Mouse (Mus musculus): ENCODE measurements at regions not wholly inside any gene's neighbourhood (a gene's known extent, or its start where the extent isn't known, plus 50 kb on each side); places are given as distances from the start of the nearest gene placed in this dataset.
A peak's percentile ranks its signal among the peaks of the same experiment; 100 is the strongest.
"Not testable (repeated sequence)": the region's sequence is repeated elsewhere in the genome, so short reads cannot be mapped to it uniquely, and the experiment has no call there.

DNA sequence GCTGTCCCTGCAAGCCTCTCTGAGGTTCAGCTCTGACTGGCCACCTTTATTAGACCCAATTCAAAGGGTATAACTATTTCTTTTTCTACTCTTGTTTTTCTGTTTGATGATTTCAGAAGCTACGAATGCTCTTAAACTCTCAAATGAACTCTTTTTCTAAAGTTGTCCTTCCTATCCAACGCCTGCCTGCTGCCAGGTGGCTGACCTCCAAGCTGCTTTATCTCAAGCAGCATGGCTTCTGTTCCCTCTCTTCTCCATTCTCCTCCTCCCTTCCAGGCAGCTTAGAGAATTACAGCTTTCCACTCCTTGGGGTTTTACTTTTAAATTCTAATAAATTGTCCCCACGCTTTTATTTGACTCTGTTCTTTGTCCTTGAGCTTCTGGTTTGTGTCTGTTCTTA is 196.9 kb upstream of the Irak1bp1 start:
- H3K9me3 ChIP-seq (replicated peaks), result no peaks in the 10 kb centered on the region
- no peaks in the 10 kb centered on the region for H3K36me3 ChIP-seq
- no peak for ATAC-seq (ENCODE audit: low read depth)
- 45% methylated on average over 3 of the region's 3 CpGs for WGBS (ENCODE audit: insufficient replicate concordance)
- H3K4me2 ChIP-seq, result no peak overlapping the region
- H3K27ac ChIP-seq, result no peak overlapping the region
- no peaks in the 10 kb centered on the region for H3K4me1 ChIP-seq (replicated peaks)
- DNase-seq, result no peak
- H3K27me3 ChIP-seq, result no peaks in the 10 kb centered on the region
- H3K9ac ChIP-seq, result no peak overlapping the region
- no peak overlapping the region for H3K4me3 ChIP-seq (replicated peaks)

DNA sequence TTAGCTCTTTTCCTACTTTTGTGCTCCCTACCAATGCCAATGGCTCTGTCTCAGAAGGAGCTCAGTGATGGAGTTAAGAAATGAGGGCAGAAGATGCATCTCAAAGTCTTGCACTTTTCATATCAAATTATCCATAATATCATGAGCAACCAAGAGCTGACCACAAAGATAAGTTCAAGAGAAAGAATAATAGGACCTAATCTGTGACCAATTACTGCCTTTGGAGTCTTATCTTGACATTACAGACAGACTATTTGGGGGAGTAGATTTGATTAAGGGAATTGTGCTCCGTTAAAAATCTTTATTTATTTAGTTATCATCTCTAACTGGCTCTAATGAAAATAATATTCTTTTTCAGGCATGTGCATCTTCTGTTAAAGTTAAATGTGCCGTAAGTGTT is 189.1 kb upstream of the Irak1bp1 start:
- DNase-seq, result no peak
- no peaks in the 10 kb centered on the region for H3K36me3 ChIP-seq
- H3K9ac ChIP-seq, result no peak overlapping the region
- H3K4me1 ChIP-seq (replicated peaks), result no peaks in the 10 kb centered on the region
- H3K27me3 ChIP-seq, result no peaks in the 10 kb centered on the region
- no peak overlapping the region for H3K4me2 ChIP-seq
- ATAC-seq (ENCODE audit: low read depth), result no peak
- H3K4me3 ChIP-seq (replicated peaks), result no peak overlapping the region
- no peaks in the 10 kb centered on the region for H3K9me3 ChIP-seq (replicated peaks)
- H3K27ac ChIP-seq, result no peak overlapping the region
- 40% methylated on average over 2 of the region's 2 CpGs for whole genome bisulfite sequencing (ENCODE audit: insufficient replicate concordance)

- WGBS (ENCODE audit: insufficient replicate concordance), result 7% methylated on average over 1 of the region's 1 CpGs
- no peak overlapping the region for H3K4me2 ChIP-seq
- no peaks in the 10 kb centered on the region for H3K9me3 ChIP-seq (replicated peaks)
- H3K36me3 ChIP-seq, result no peaks in the 10 kb centered on the region
- no peaks in the 10 kb centered on the region for H3K4me1 ChIP-seq (replicated peaks)
- no peak for DNase-seq
- no peak for ATAC-seq (ENCODE audit: low read depth)
- H3K27ac ChIP-seq, result no peak overlapping the region
- no peaks in the 10 kb centered on the region for H3K27me3 ChIP-seq
- no peak overlapping the region for H3K4me3 ChIP-seq (replicated peaks)
- H3K9ac ChIP-seq, result no peak overlapping the region
Measured at GRCm38 (mm10) chr9:82643900-82644299, 185.4 kb upstream of the Irak1bp1 start.

- H3K4me3 ChIP-seq (replicated peaks); DNase-seq; H3K4me1 ChIP-seq (replicated peaks); H3K27me3 ChIP-seq; H3K9ac ChIP-seq; H3K4me2 ChIP-seq; H3K27ac ChIP-seq; H3K36me3 ChIP-seq; ATAC-seq (ENCODE audit: low read depth); H3K9me3 ChIP-seq (replicated peaks): not testable (repeated sequence)
- WGBS (ENCODE audit: insufficient replicate concordance), result 10% methylated on average over 1 of the region's 1 CpGs
Measured at GRCm38 (mm10) chr9:82655511-82655910, 173.8 kb upstream of the Irak1bp1 start.

- H3K9ac ChIP-seq, result no peak overlapping the region
- ATAC-seq (ENCODE audit: low read depth), result no peak
- no peak for DNase-seq
- no peak overlapping the region for H3K4me2 ChIP-seq
- WGBS (ENCODE audit: insufficient replicate concordance), result 83% methylated on average over 1 of the region's 1 CpGs
- no peaks in the 10 kb centered on the region for H3K27me3 ChIP-seq
- H3K27ac ChIP-seq, result no peak overlapping the region
- H3K9me3 ChIP-seq (replicated peaks), result 0 out of 2 replicates have a peak, but pooled peaks cover 2% of the 10 kb centered on the region
- H3K36me3 ChIP-seq, result no peaks in the 10 kb centered on the region
- H3K4me1 ChIP-seq (replicated peaks), result no peaks in the 10 kb centered on the region
- H3K4me3 ChIP-seq (replicated peaks), result no peak overlapping the region
Measured at GRCm38 (mm10) chr9:82682196-82682595, 147.1 kb upstream of the Irak1bp1 start.

DNA sequence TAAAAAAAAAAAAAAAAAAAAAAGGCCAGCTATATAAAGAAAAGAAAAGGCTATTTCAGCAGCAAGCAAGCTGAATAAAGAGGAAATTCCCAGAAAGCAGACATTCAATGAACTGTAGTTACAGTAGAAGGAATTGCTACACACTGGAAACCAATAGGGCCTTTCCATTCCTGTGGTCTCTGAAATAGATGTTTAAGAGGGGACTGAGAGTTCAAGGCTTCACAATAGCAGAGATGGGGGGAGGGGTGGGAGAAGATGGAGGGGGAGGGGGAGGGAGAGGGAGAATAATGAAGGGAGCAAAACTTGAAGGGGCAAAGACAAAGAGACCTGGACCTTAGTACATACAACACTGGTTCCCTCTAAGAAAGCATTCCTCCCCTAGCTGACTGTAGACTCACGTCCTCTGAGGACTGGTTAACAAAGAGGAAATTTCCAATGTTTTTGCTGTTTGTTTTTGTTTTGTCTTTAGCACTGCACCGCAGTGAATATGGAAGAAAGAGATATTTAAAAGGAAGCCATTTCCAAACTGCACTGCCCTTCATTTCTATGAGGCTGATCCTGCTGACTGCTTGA is 119.8 kb upstream of the Irak1bp1 start:
- Histone ChIP-seq H3K27me3 (no peaks in the 10 kb centered on the region), H3K27ac (no peak overlapping the region), H3K4me1 (replicated peaks) (no peaks in the 10 kb centered on the region), H3K4me2 (no peak overlapping the region), H3K36me3 (no peaks in the 10 kb centered on the region), H3K9ac (no peak overlapping the region), H3K4me3 (replicated peaks) (no peak overlapping the region), H3K9me3 (replicated peaks) (no peaks in the 10 kb centered on the region)
- no peak for ATAC-seq (ENCODE audit: low read depth)
- no peak for DNase-seq
- 58% methylated on average over 2 of the region's 2 CpGs for WGBS (ENCODE audit: insufficient replicate concordance)

- Histone ChIP-seq H3K4me1 (replicated peaks) (no peaks in the 10 kb centered on the region), H3K4me3 (replicated peaks) (no peak overlapping the region), H3K27ac (no peak overlapping the region), H3K36me3 (no peaks in the 10 kb centered on the region), H3K9me3 (replicated peaks) (no peaks in the 10 kb centered on the region), H3K9ac (no peak overlapping the region), H3K27me3 (no peaks in the 10 kb centered on the region), H3K4me2 (no peak overlapping the region)
- DNase-seq, result no peak
- 60% methylated on average over 12 of the region's 12 CpGs for WGBS (ENCODE audit: insufficient replicate concordance)
- no peak for ATAC-seq (ENCODE audit: low read depth)
Measured at GRCm38 (mm10) chr9:82709991-82710593, 119.2 kb upstream of the Irak1bp1 start.

DNA sequence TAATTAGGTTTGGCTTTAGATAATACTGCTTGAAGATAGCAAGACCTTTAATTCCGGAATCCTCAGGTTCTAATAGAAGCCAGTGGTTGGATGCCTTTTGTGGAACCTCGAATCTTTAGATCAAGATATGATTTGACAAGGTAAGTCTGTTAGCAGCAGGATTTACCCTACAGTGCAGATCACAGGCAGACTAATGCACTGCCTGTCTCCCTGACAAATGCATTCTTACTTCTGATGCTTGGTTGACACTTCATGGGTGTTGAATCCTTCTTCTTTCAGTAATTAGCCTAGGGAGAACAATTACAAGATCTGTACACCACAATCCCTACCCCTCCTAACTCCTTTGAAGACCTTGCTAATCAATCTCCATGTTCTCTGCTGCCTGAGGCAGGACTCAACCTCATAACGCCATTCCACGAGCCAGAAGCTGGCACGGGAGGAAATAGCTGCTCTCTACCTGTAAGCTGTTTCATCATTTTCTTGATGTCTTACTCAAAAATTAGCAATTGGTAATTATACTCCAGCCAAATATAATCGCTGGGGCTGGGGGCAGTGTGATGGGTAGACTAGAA is 118.3 kb upstream of the Irak1bp1 start:
- ATAC-seq (ENCODE audit: low read depth) (no peak), DNase-seq (no peak)
- H3K4me2 ChIP-seq, result no peak overlapping the region
- H3K4me3 ChIP-seq (replicated peaks), result no peak overlapping the region
- H3K27ac ChIP-seq, result no peak overlapping the region
- no peaks in the 10 kb centered on the region for H3K4me1 ChIP-seq (replicated peaks)
- no peaks in the 10 kb centered on the region for H3K9me3 ChIP-seq (replicated peaks)
- H3K27me3 ChIP-seq, result no peaks in the 10 kb centered on the region
- 60% methylated on average over 6 of the region's 6 CpGs for WGBS (ENCODE audit: insufficient replicate concordance)
- H3K36me3 ChIP-seq, result no peaks in the 10 kb centered on the region
- H3K9ac ChIP-seq, result no peak overlapping the region

DNA sequence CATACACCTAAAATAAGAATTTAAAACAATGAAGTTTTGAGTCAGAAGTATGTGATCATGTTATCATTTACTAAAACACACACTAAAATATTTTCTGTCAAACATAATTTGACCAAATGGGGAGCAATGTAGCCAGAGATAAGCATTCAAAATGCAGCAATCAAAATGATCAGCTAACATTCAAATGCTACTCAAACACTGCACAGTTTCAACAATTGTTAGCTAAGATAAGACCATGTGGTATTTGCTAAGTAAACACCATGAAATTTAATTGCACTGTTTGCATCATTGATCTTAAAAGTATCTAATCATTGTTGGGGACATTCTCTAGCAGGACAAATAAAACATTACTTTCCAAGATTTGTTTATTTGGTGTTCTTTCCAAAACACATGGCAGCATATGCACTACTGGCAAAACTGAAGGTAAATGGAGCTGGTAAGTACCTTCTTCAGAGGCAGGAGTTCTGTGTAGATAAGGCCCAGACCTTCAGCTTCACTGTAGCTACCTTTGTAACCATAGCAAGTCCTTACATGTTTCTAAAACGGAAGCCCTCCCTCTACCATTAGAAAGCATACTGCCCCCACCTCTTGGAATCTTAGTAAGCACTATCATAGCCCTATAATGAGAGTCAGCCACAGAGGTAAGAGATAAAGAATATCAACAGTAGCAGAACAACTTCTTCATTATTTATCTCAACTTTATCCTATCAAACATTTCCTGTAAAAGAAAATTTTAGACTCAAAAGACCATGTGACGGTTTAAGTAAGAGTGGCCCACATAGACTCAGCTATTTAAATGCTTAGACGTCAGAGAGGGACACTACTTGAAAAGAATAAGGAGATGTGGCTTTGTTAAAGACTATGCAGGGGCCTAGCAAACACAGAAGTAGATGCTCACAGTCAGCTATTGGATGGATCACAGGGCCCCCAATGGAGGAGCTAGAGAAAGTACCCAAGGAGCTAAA is 116.3 kb upstream of the Irak1bp1 start:
- H3K4me1 ChIP-seq (replicated peaks), result no peaks in the 10 kb centered on the region
- H3K4me2 ChIP-seq, result no peak overlapping the region
- no peaks in the 10 kb centered on the region for H3K9me3 ChIP-seq (replicated peaks)
- H3K27me3 ChIP-seq, result no peaks in the 10 kb centered on the region
- no peak overlapping the region for H3K9ac ChIP-seq
- WGBS (ENCODE audit: insufficient replicate concordance), result 34% methylated on average over 3 of the region's 3 CpGs
- ATAC-seq (ENCODE audit: low read depth) (peak; percentile 77), DNase-seq (no peak)
- no peaks in the 10 kb centered on the region for H3K36me3 ChIP-seq
- H3K4me3 ChIP-seq (replicated peaks), result no peak overlapping the region
- H3K27ac ChIP-seq, result no peak overlapping the region

DNA sequence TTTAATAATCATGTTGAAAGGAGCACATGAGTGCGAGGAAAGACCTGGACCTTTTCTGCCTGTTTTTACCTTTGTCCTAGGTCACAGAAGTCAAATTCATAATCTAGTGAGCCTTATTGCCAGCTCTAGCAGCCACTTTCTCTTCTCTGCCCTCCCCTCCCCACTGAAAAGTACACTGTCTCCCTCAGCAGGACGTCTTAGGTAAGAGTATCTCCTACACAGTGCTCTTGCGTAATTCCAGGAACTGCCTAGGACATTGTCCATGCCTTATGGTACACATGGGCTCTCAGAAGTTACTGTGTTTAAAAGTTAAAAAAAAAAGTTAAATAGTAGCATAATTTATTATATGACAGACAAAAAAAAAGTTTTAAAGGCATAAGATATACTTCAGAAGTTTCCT is 100.7 kb upstream of the Irak1bp1 start:
- H3K4me3 ChIP-seq (replicated peaks), result no peak overlapping the region
- H3K27ac ChIP-seq, result no peak overlapping the region
- no peaks in the 10 kb centered on the region for H3K36me3 ChIP-seq
- ATAC-seq (ENCODE audit: low read depth), result no peak
- H3K4me1 ChIP-seq (replicated peaks), result no peaks in the 10 kb centered on the region
- H3K4me2 ChIP-seq, result no peak overlapping the region
- no peak for DNase-seq
- H3K27me3 ChIP-seq, result no peaks in the 10 kb centered on the region
- no peak overlapping the region for H3K9ac ChIP-seq
- 0 out of 2 replicates have a peak, but pooled peaks cover 5% of the 10 kb centered on the region for H3K9me3 ChIP-seq (replicated peaks)
- 54% methylated on average over 3 of the region's 3 CpGs for WGBS (ENCODE audit: insufficient replicate concordance)

DNA sequence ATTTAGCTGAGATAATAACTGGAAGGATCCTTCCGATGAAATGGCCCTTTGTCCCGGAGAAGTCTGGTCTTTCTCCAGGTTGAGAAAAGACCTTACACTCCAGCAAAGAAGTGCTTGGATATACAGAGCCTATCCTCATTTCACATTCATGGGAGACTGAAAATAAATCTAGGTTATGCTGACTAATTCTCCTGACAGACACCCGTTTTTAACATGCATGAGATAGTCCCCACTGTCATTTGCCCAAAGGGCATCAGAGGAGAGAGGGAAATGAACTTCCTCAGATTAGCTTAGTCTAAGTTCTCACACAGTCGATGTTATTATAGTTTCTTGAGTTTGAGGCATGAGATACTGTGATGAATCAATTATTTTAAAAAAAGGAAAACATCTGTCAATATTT is 99.7 kb upstream of the Irak1bp1 start:
- no peaks in the 10 kb centered on the region for H3K27me3 ChIP-seq
- no peak overlapping the region for H3K4me3 ChIP-seq (replicated peaks)
- no peak overlapping the region for H3K27ac ChIP-seq
- H3K9ac ChIP-seq, result no peak overlapping the region
- H3K4me1 ChIP-seq (replicated peaks), result no peaks in the 10 kb centered on the region
- 61% methylated on average over 4 of the region's 4 CpGs for WGBS (ENCODE audit: insufficient replicate concordance)
- H3K9me3 ChIP-seq (replicated peaks), result 0 out of 2 replicates have a peak, but pooled peaks cover 5% of the 10 kb centered on the region
- no peak for ATAC-seq (ENCODE audit: low read depth)
- DNase-seq, result no peak
- no peak overlapping the region for H3K4me2 ChIP-seq
- no peaks in the 10 kb centered on the region for H3K36me3 ChIP-seq
